Mouse (Mus musculus) liver, postnatal 0 days (tissue): ENCODE results near the gene 9530053A07Rik.

Source experiments
- CTCF ChIP-seq: sonication (generic); IDR thresholded peaks from 2 replicates; pipeline ENCODE4 v1.5.1; 2016; ENCODE audit warnings: antibody characterized with exemption, low read depth
- EP300 ChIP-seq: IDR thresholded peaks from 2 replicates; pipeline ENCODE4 v1.6.1; 2016; ENCODE audit warnings: antibody characterized with exemption, low read depth, mild to moderate bottlenecking

- TF ChIP-seq CTCF (no peak), EP300 (no peak)
Observed at GRCm38 (mm10) chr7:28208988-28209508, 79.8 kb downstream of the 9530053A07Rik start.
